Mouse (Mus musculus): ENCODE results near the gene Cwc25.

GRCm38 (mm10) chr11:97721338-97721737, 45.0 kb downstream of the Cwc25 start:
- TF ChIP-seq CTCF (IDR thresholded peaks at IDR 0.05; ENCODE audit: low read depth, low read length) (no peak), GATA1 (IDR thresholded peaks at IDR 0.05; ENCODE audit: borderline replicate concordance, low read length) (no peak), POLR2AphosphoS5 (IDR thresholded peaks at IDR 0.05; ENCODE audit: insufficient replicate concordance, low read depth, low read length) (no peak), TAL1 (conservative IDR thresholded peaks at IDR 0.05; ENCODE audit: low read depth, low read length) (no peak), GATA2 (IDR thresholded peaks at IDR 0.05; ENCODE audit: borderline replicate concordance, low read depth, low read length) (no peak)
